Mouse (Mus musculus): ENCODE measurements around the gene Smim5. TPM values are rescaled to one million over a fixed set of nuclear protein-coding genes. Genes with fewer than 3 reads are reported as not detected.

The Smim5 gene
- total RNA-seq (2023), result 10 to 100 TPM; 22.9 to 25.2 TPM

GRCm38 (mm10) chr11:115899486-115900266, at the start of gene Smim5:
Gene Smim5, plus strand, starts transcription at chr11:115899966.

DNA sequence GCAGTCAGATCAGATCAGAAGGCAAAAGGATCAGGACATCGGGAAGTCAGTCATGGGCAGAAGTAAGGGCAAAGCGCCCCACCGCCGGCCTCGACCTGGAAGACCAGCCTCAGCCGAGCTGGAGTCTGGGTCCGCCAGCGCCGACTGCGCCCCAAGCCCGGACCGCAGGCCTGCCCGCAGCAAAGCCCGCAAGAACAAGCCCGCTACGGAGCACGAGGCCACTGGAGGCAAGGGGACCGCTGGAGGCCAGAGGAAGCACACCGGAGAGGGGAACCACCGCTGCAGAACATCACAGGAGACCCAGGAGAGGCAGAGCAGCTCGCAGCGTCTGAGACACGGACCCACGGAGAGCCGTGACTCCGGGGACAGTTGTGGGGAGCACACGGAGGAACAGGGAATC, 41.4 kb upstream of the Smim5 start, which contains the start of gene Myo15b:
Gene Myo15b, plus strand, starts transcription at position 53 of the 400 bp plus-strand sequence.

GRCm38 (mm10) chr11:115911632-115912376, 12.0 kb downstream of the Smim5 start, which contains the start of gene Smim6:
Gene Smim6, plus strand, starts transcription at chr11:115912017.

DNA sequence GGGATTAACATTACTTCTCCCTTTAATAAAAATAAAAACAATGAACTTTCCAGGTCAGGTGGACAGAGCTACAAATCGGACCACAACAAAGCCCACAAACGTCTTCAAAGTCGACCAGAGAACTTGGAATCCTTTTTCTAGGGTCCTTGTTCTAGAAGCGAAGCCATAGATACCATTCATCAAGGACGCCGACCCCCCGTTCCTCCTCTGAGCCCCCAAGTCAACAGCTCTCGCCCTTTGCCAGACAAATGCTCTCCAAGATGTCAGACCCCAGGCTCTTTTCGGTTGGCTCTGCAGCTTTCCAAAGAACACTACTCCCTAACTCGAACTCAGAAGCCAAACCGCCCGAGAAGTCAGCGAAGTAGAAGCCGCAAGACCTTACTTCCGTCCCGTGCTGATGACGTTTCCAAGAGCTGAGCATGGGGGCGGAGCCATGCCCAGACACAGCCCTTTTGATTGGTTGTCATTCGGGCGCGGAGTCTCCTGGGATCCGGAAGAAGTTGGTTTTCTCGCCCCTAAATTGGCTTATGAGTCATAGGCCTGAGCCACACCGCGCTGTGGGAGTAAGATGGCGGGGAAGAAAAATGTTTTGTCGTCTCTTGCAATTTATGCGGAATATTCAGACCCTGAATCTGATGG, 33.5 kb downstream of the Smim5 start, which contains the start of the genes Sap30bp and Recql5:
Gene Sap30bp, plus strand, starts transcription at position 175 of the 639 bp plus-strand sequence.
Gene Recql5, minus strand, starts transcription at position 370 of the 639 bp plus-strand sequence.

Other genes starting within 250 kb of the Smim5 start
- 100 to 1,000 TPM; 226 to 238 TPM for gene Grb2, start 191.4 kb upstream of the Smim5 start, total RNA-seq (2023)
- gene Tmem94, start 134.5 kb upstream of the Smim5 start, total RNA-seq (2023), result 10 to 100 TPM; 54.7 to 60.5 TPM
- 1 to 10 TPM; 1.2 to 1.3 TPM for gene Caskin2, start 86.3 kb upstream of the Smim5 start, total RNA-seq (2023)
- 10 to 100 TPM; 17.0 to 17.7 TPM for gene Tsen54, start 85.2 kb upstream of the Smim5 start, total RNA-seq (2023)
- gene Llgl2, start 75.9 kb upstream of the Smim5 start, total RNA-seq (2023), result 10 to 100 TPM in 1 of 2 experiments, 1 to 10 TPM in 1; 8.1 to 14.9 TPM
- not detected for gene Myo15b, start 41.6 kb upstream of the Smim5 start, total RNA-seq (2023)
- 1 to 10 TPM; 2.4 to 5.0 TPM for gene Smim6, start 12.1 kb downstream of the Smim5 start, total RNA-seq (2023)
- gene Sap30bp, start 33.3 kb downstream of the Smim5 start, total RNA-seq (2023), result 10 to 100 TPM; 25.9 to 34.3 TPM
- 10 to 100 TPM; 23.9 to 26.2 TPM for gene Recql5, start 33.5 kb downstream of the Smim5 start, total RNA-seq (2023)
- 1 to 10 TPM in 1 of 2 experiments, not detected in 1; 1.6 TPM for gene Itgb4, start 74.7 kb downstream of the Smim5 start, total RNA-seq (2023)
- gene Galk1, start 112.8 kb downstream of the Smim5 start, total RNA-seq (2023), result 10 to 100 TPM in 1 of 2 experiments, 1 to 10 TPM in 1; 9.6 to 10.4 TPM
- 1,000 to 10,000 TPM; 3,280 to 3,497 TPM for gene H3f3b, start 128.0 kb downstream of the Smim5 start, total RNA-seq (2023)
- 10 to 100 TPM; 32.3 to 41.4 TPM for gene Unk, start 130.4 kb downstream of the Smim5 start, total RNA-seq (2023)
- gene Unc13d, start 178.0 kb downstream of the Smim5 start, total RNA-seq (2023), result 10 to 100 TPM; 47.4 to 55.6 TPM
- gene Wbp2, start 187.0 kb downstream of the Smim5 start, total RNA-seq (2023), result 100 to 1,000 TPM; 155 to 164 TPM
- 10 to 100 TPM; 13.8 to 15.7 TPM for gene Trim47, start 227.2 kb downstream of the Smim5 start, total RNA-seq (2023)
- gene Trim65, start 231.2 kb downstream of the Smim5 start, total RNA-seq (2023), result 10 to 100 TPM; 28.0 to 31.9 TPM
- gene Mrpl38, start 238.9 kb downstream of the Smim5 start, total RNA-seq (2023), result 10 to 100 TPM; 27.5 to 28.3 TPM

Data from monocyte, adult 59 days (primary cell).